Mouse (Mus musculus): Measurements from ENCODE around the gene Wfikkn1. TPM values are rescaled to one million over a fixed set of nuclear protein-coding genes. Genes with fewer than 3 reads are reported as not detected.

Gene Wfikkn1
- polyA plus RNA-seq, 1 experiment from 2014 or later = 0.60 TPM

DNA sequence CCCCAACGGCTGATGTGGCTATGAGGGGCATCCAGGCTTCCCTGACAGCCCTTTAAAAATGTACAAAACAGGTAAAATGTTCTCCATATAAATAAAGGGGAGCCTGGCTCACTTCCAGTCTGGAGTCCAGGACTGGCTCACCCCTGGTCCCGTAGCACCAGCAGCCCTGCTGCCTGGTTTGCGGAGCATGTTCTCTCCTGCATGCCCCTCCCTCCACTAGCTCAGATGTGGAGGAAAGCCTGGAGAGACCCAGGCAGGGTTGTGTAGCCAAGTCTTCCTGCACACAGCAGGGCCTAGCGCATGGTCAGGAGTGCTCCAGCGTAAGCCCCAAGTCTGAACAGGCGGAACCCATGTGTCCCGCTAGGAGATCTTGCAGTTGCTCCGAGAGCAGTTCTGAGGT lies 2.6 kb upstream of the Wfikkn1 start:
- Histone ChIP-seq H3K27me3 (no peaks in the 10 kb centered on the region), H3K4me3 (no peak overlapping the region), H3K36me3 (peaks cover 48% of the 10 kb centered on the region), H3K9me3 (no peaks in the 10 kb centered on the region), H3K9ac (replicated peaks) (no peak overlapping the region), H3K4me1 (peaks cover 26% of the 10 kb centered on the region), H3K27ac (replicated peaks) (0 out of 2 replicates have a peak overlapping the region, but pooled peaks have one; percentile 30), H3K4me2 (replicated peaks) (no peak overlapping the region)
- WGBS = 81% methylated on average over 8 of the region's 8 CpGs
- no peak for ATAC-seq (ENCODE audit: low FRiP score, low read depth)

DNA sequence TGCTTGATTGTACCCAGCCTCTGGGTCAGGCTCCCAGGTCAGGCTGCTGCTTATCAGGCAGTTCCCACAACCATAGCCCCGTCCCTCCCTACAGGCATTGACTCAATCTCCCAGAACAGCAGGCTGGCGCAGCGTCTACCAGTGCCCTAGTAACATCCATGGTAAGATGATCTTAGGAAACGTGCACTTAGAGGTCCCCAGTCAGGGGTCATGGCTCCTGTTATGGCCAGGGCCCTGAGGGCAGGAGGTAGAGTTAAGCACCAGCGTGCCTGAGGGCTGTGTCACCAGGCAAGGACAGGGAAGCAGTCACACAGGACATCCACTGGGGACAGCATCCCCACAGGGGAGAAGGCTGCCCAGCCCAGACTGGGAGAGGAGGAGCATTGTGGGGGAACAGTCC lies 1.6 kb upstream of the Wfikkn1 start:
- Histone ChIP-seq H3K4me2 (replicated peaks) (no peak overlapping the region), H3K27me3 (no peaks in the 10 kb centered on the region), H3K36me3 (peaks cover 47% of the 10 kb centered on the region), H3K9me3 (no peaks in the 10 kb centered on the region), H3K9ac (replicated peaks) (no peak overlapping the region), H3K4me1 (peaks cover 26% of the 10 kb centered on the region), H3K4me3 (no peak overlapping the region), H3K27ac (replicated peaks) (0 out of 2 replicates have a peak overlapping the region, but pooled peaks have one; percentile 30)
- WGBS = 32% methylated on average over 5 of the region's 5 CpGs
- ATAC-seq (ENCODE audit: low FRiP score, low read depth) = no peak

DNA sequence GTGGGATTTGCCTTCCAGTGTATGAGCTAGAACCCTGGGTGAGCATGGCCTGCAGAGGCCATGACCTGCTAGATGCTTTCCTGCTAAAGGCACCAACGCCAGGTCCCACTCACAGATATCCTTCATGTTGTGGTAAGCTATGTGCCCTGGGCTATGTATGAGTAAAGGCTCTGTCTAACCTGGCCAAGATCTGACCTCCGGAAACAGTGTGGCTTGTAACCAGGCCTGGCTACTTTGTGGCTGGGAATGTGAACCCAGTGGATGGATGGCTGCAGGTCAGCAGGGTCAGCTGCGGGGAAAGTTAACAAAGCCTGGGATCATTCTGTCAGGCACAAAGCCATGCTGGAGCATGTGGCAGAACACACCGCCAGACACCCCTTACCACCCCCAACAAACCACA lies 1.0 kb upstream of the Wfikkn1 start:
- Histone ChIP-seq H3K4me2 (replicated peaks) (no peak overlapping the region), H3K4me1 (peaks cover 32% of the 10 kb centered on the region), H3K9me3 (no peaks in the 10 kb centered on the region), H3K27me3 (no peaks in the 10 kb centered on the region), H3K4me3 (no peak overlapping the region), H3K36me3 (peaks cover 47% of the 10 kb centered on the region), H3K27ac (replicated peaks) (peak overlapping the region; percentile 78), H3K9ac (replicated peaks) (peak overlapping the region; percentile 34; the same call in 1 of the 2 replicates)
- ATAC-seq (ENCODE audit: low FRiP score, low read depth) = no peak
- 15% methylated on average over 4 of the region's 4 CpGs for WGBS

DNA sequence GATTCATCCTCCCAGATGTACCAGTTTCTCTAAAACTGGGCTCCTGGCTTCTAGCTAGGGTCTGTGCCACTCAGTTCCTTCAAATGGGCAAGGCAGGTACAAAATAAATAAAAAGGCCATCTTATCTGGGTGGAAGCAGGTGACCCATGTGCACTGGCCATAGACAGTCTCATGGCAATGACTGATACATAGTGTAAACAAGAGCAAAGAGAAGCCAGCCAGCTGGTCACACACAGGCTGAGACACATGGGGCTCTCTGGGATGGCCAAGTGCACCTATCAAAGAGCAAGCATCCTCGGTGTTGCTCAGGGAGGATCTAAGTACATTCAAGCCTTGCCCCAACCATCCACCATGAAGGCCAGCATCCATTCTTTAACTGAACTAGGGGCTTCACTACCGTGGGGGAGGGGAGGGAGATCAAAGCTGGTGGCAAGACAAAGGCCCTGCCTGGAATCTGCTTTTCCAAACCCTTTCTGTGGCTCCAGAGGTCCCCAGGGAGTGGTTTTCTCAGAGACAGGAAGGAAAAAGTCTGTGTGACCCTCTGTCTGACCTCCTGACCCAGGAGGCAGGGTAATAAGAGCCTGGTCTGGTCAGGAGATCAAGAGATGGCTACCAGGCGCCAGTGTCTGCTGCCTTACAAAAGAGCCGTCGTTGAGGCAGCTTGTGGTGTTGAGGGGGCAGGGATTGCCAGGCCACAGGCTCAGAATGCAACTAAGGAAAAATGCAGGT lies 419 bp upstream of the Wfikkn1 start:
- Histone ChIP-seq H3K27ac (replicated peaks) (peak overlapping the region; percentile 78), H3K9me3 (no peaks in the 10 kb centered on the region), H3K4me2 (replicated peaks) (0 out of 2 replicates have a peak overlapping the region, but pooled peaks have one; percentile 3), H3K9ac (replicated peaks) (peak overlapping the region; percentile 34), H3K36me3 (peaks cover 47% of the 10 kb centered on the region), H3K4me1 (peaks cover 38% of the 10 kb centered on the region), H3K27me3 (no peaks in the 10 kb centered on the region), H3K4me3 (no peak overlapping the region)
- 3% methylated on average over 5 of the region's 5 CpGs for WGBS
- no peak for ATAC-seq (ENCODE audit: low FRiP score, low read depth)

DNA sequence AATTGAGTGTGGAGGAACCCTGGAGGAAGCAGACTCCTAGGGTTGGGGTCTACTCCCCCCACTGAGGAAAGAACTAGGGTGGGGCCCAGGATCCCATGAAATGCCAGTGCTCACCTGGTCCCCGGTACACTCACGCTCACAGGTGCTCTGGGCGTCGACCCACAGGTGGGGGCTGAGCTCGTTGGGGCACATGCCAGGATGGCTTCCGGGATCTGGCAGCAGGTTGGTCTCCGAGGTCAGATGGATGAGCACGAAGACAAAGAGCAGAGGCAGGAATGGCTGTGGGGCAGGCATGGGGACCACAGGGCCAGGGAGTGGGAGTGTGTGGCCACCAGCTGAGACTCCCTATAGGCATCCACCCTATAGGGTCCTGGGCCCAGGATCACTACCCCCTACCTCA lies 908 bp downstream of the Wfikkn1 start:
- peaks cover 42% of the 10 kb centered on the region for H3K4me1 ChIP-seq
- no peak overlapping the region for H3K4me3 ChIP-seq
- H3K9me3 ChIP-seq = no peaks in the 10 kb centered on the region
- peak overlapping the region; percentile 46; the same call in 1 of the 2 replicates for H3K27ac ChIP-seq (replicated peaks)
- no peaks in the 10 kb centered on the region for H3K27me3 ChIP-seq
- peaks cover 44% of the 10 kb centered on the region for H3K36me3 ChIP-seq
- no peak overlapping the region for H3K9ac ChIP-seq (replicated peaks)
- no peak for ATAC-seq (ENCODE audit: low FRiP score, low read depth)
- WGBS = 59% methylated on average over 8 of the region's 8 CpGs
- no peak overlapping the region for H3K4me2 ChIP-seq (replicated peaks)

DNA sequence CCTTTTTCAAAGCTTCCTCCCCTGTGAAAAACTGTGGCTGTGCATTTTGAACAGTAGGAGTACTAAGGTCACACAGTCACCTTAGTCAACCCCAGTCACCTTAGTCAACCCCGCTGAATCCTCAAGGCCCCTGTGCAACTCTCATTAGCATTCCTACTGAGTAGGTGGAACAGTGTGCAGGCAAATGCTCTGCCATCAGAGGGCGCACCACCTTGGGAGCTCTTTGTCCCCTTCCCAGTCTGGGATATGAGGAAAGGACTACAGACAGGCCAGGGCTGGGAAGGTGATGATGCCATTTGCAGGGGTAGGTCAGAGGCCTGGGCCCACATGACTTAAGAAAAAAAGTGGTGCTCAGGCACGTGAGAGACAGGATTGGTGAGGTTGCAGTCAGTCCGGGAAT lies 1.4 kb downstream of the Wfikkn1 start:
- 40% methylated on average over 4 of the region's 4 CpGs for WGBS
- H3K4me3 ChIP-seq = no peak overlapping the region
- no peak overlapping the region for H3K27ac ChIP-seq (replicated peaks)
- H3K9me3 ChIP-seq = no peaks in the 10 kb centered on the region
- H3K9ac ChIP-seq (replicated peaks) = no peak overlapping the region; the same call in 1 of the 2 replicates
- H3K27me3 ChIP-seq = no peaks in the 10 kb centered on the region
- ATAC-seq (ENCODE audit: low FRiP score, low read depth) = no peak
- H3K4me2 ChIP-seq (replicated peaks) = no peak overlapping the region
- H3K36me3 ChIP-seq = peaks cover 39% of the 10 kb centered on the region
- peaks cover 45% of the 10 kb centered on the region for H3K4me1 ChIP-seq

DNA sequence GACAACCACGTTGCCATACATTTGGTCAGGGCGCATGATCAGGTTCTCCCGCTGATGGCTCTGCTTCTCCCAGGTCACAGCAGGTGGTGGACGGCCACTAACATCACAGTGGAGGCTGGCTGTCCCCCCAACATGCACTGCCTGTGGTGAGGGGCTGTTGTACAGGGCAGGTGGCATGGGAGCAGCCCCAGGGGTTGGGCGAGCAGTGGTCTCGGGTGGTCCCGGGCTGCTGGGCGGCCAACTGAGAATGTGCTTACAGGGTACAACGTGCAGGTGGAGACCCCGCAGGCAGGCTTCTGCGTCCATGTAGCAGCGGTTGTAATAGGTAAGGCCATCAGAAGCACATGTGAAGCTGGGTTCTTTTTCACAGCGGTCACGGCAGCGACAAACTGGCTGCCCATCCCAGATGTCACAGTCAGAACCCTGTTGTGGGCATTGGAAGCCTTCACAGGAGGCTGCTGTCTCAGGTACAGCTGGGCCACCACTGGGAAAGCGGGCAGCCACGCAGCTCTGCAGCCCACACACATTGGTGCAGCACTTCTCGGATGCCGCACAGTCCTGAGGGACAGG lies 2.0 kb downstream of the Wfikkn1 start:
- no peak overlapping the region for H3K4me3 ChIP-seq
- 89% methylated on average over 19 of the region's 19 CpGs for WGBS
- H3K4me1 ChIP-seq = peaks cover 50% of the 10 kb centered on the region
- H3K9me3 ChIP-seq = no peaks in the 10 kb centered on the region
- no peak overlapping the region for H3K27ac ChIP-seq (replicated peaks)
- H3K36me3 ChIP-seq = peaks cover 34% of the 10 kb centered on the region
- ATAC-seq (ENCODE audit: low FRiP score, low read depth) = no peak
- no peak overlapping the region for H3K9ac ChIP-seq (replicated peaks)
- H3K27me3 ChIP-seq = no peaks in the 10 kb centered on the region
- no peak overlapping the region for H3K4me2 ChIP-seq (replicated peaks)

DNA sequence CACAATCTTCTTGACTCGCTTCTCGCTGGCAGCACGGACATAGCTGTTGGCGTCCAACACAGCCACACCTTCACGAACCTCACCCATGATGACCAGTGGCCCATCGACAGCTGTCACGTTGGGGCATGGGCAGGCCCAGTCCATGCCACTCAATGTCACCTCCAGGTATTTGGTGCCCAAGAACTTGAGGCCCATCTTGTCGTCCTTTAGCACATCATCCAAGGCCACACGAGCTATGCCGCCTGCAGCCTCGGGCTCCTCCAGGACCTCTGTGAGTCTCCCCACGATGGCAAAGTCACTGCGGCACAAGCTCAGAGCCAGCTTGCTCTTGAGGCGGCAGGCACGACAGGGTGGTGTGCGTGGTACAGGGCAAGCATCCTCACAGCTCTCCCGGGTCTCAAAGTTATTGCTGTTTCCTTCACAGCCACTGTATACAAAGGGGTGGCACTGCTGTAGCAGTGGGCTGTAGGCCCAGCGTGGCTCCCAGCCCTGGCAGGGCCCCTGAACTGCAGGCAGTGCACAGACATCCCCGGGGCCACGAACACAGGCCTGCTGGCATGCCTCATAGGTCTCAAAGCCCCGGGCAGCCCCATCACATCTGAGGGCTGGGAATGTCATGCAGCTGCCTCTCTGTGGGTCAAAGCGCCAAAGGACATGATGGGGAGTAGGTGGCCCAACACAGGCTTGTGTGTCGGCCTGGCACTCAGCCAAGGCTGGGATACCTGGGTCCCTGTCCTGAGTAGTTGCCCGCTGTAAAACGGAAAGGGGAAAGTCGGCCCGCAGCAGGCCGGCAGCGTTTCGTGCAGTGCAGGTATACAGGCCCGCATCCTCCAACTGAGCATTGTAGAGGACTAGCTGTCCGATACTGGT lies 2.7 kb downstream of the Wfikkn1 start:
- Histone ChIP-seq H3K4me3 (no peak overlapping the region), H3K9ac (replicated peaks) (no peak overlapping the region), H3K4me1 (peaks cover 51% of the 10 kb centered on the region), H3K27me3 (no peaks in the 10 kb centered on the region), H3K36me3 (peaks cover 26% of the 10 kb centered on the region), H3K4me2 (replicated peaks) (no peak overlapping the region), H3K27ac (replicated peaks) (no peak overlapping the region), H3K9me3 (no peaks in the 10 kb centered on the region)
- WGBS = 91% methylated on average over 32 of the region's 32 CpGs
- no peak for ATAC-seq (ENCODE audit: low FRiP score, low read depth)

DNA sequence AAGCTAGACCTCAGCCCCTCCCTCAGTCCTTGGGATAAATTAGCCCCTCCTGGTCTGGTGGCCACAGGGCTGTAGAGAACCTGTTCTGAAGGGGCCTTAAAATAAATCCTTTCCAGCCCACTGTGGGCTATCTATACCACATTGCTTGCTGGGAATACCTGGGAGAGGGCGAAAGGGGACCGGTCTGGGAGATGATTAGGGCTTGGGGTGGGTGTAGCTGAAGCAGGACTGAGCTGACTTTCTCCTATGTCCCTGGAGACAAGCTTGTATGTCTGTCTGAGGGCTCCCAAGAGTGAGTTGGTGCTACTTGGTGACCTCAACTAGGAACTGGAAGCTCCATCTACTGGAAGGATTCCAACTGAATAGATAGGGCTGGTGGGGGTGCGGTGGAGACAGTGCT lies 3.6 kb downstream of the Wfikkn1 start:
- H3K4me3 ChIP-seq = no peak overlapping the region
- H3K27me3 ChIP-seq = no peaks in the 10 kb centered on the region
- H3K36me3 ChIP-seq = peaks cover 18% of the 10 kb centered on the region
- no peak overlapping the region; the same call in 1 of the 2 replicates for H3K9ac ChIP-seq (replicated peaks)
- no peak for ATAC-seq (ENCODE audit: low FRiP score, low read depth)
- no peak overlapping the region for H3K27ac ChIP-seq (replicated peaks)
- 86% methylated on average over 3 of the region's 3 CpGs for WGBS
- H3K4me1 ChIP-seq = peaks cover 48% of the 10 kb centered on the region
- H3K9me3 ChIP-seq = no peaks in the 10 kb centered on the region
- no peak overlapping the region for H3K4me2 ChIP-seq (replicated peaks)

DNA sequence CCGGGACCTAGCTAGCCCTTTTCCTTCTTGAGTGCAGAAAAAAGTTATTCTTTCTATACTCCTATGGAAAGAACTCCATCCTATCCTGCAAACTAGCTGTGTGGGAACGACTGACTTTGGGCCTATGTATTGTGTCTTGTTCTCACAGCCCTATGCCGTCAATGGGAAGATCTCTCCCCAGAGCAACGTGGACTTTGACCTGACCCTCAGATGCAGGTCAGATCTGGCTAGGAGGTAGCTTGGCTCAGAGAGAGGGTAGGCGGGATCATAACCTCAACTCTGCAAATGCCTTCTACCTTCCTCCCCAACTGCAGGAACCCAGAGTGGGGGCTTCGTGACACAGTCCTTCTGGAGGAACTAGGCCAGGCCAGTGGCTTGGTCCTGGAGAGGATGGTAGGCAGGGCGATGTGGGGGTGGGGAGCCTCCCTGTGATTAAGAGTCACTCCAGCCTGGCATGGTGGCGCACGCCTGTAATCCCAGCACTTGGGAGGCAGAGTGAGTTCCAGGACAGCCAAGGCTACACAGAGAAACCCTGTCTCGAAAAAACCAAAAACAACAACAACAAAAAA lies 4.2 kb downstream of the Wfikkn1 start:
- 57% methylated on average over 10 of the region's 10 CpGs for WGBS
- H3K4me1 ChIP-seq = peaks cover 43% of the 10 kb centered on the region
- H3K4me2 ChIP-seq (replicated peaks) = peak overlapping the region; percentile 95
- peak overlapping the region; percentile 78 for H3K4me3 ChIP-seq
- peak overlapping the region; percentile 90 for H3K9ac ChIP-seq (replicated peaks)
- no peak for ATAC-seq (ENCODE audit: low FRiP score, low read depth)
- H3K27ac ChIP-seq (replicated peaks) = no peak overlapping the region
- H3K27me3 ChIP-seq = no peaks in the 10 kb centered on the region
- peaks cover 18% of the 10 kb centered on the region for H3K36me3 ChIP-seq
- H3K9me3 ChIP-seq = no peaks in the 10 kb centered on the region

DNA sequence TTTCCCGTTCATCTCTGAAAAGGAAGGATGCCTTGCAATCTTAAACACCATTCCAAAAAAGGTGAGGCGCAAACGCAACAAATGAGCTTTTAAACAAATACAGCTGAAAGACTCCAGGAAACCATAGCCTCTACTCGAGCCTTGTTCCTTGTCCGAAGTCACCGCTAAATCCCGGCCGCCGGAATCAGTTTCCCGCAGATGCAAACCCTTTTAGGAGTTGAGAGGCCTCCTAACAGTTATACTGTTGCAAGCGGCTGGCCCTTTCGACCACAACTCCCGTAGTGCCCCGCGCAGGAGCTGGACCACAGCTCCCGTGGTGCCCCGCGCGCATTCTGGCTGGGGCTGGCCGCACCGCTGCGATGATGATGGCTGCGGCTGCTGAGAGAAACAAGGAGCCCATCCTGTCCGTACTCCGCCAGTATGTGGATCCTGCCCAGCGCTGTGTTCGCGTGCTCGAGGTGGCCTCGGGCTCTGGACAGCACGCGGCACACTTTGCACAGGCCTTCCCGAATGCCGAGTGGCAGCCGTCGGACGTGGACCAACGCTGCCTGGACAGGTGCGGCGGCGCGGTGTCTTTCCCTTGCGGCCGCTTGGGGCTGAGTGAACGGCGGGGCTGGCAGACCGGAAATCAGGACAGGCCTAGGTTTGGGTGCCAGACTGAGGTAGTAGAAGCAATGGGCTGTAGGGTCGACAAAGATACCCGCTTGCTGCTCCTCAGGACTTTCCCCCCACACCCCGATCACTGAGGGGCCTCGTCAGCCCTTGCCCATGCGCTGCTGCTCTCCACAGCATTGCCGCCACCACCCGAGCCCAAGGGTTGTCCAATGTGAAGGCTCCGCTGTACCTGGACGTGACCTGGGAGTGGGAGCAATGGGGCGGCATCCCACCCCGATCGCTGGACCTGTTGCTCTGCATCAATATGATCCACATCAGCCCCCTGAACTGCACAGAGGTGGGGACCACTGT lies 5.2 kb downstream of the Wfikkn1 start:
- Histone ChIP-seq H3K27me3 (no peaks in the 10 kb centered on the region), H3K9me3 (no peaks in the 10 kb centered on the region), H3K4me1 (peaks cover 33% of the 10 kb centered on the region), H3K4me2 (replicated peaks) (peak overlapping the region; percentile 95), H3K36me3 (peaks cover 18% of the 10 kb centered on the region), H3K4me3 (peak overlapping the region; percentile 78), H3K9ac (replicated peaks) (peak overlapping the region; percentile 90), H3K27ac (replicated peaks) (peak overlapping the region; percentile 94)
- ATAC-seq (ENCODE audit: low FRiP score, low read depth) = peak; percentile 90
- WGBS = 1% methylated on average over 59 of the region's 59 CpGs

Measured in midbrain, embryonic 12.5 days (tissue).